9 mouse cellular contexts compared by ENCODE assay signal in genomic region chr3:31208458-31208994, GRCm38 (mm10). TPM values are rescaled to one million over a fixed set of nuclear protein-coding genes. Genes with fewer than 3 reads are reported as not detected.
DNase-seq lines count a peak whose midpoint lies in the region; ATAC-seq and TF ChIP-seq lines count a peak whose summit lies in the region.
"Had no signal": no experiment of that assay in that cellular context is flagged by ENCODE, and none has a peak within 500 bp of the region (broad histone marks: within the 10 kb centered on the region; RNA-seq: fewer than 3 reads in every experiment).

No protein-coding gene starts in this region.

- TF ChIP-seq POLR2A in limb, embryonic 14.5 days (IDR thresholded peaks at IDR 0.05; ENCODE audit: borderline replicate concordance, extremely low read depth, insufficient read depth, insufficient read length): no peak

- TF ChIP-seq CTCF in kidney, postnatal 0 days (IDR thresholded peaks at IDR 0.05; ENCODE audit: low read depth): no peak

- ATAC-seq in forebrain, embryonic 13.5 days: no peak
- ATAC-seq in forebrain, embryonic 12.5 days (ENCODE audit: low FRiP score): no peak
- no peak for ATAC-seq in kidney, postnatal 0 days (replicated peaks; ENCODE audit: low FRiP score, low read depth)
- no peak for ATAC-seq in limb, embryonic 14.5 days (ENCODE audit: low FRiP score, low read depth)

- peak overlapping the region; percentile 46; the same call in 1 of the 2 replicates for H3K4me2 ChIP-seq in forebrain, embryonic 13.5 days
- no peak overlapping the region for H3K4me2 ChIP-seq in forebrain, embryonic 12.5 days
- peak overlapping the region; percentile 34; the same call in 1 of the 2 replicates for H3K4me2 ChIP-seq in kidney, postnatal 0 days (ENCODE audit: low read length)
- H3K4me2 ChIP-seq in limb, embryonic 14.5 days (replicated peaks; ENCODE audit: low read depth, low read length, severe bottlenecking): peak overlapping the region; percentile 42

- no peak overlapping the region for H3K4me3 ChIP-seq in forebrain, embryonic 13.5 days
- no peak overlapping the region for H3K4me3 ChIP-seq in forebrain, embryonic 12.5 days (replicated peaks)
- H3K4me3 ChIP-seq in kidney, postnatal 0 days (replicated peaks; ENCODE audit: low read depth, low read length): no peak overlapping the region
- no peak overlapping the region; the same call in 1 of the 2 replicates for H3K4me3 ChIP-seq in limb, embryonic 14.5 days (replicated peaks; ENCODE audit: low read length)

- H3K27me3 ChIP-seq in forebrain, embryonic 13.5 days: no peaks in the 10 kb centered on the region
- H3K27me3 ChIP-seq in forebrain, embryonic 12.5 days: no peaks in the 10 kb centered on the region
- no peaks in the 10 kb centered on the region for H3K27me3 ChIP-seq in kidney, postnatal 0 days (ENCODE audit: insufficient read depth, low read length)
- H3K27me3 ChIP-seq in limb, embryonic 14.5 days (ENCODE audit: control insufficient read depth, insufficient read depth, low read length): no peaks in the 10 kb centered on the region

- DNase-seq in kidney, postnatal 0 days (ENCODE audit: low spot score): no peak
- DNase-seq in kidney, adult 9 months: no peak
- peak; percentile 61 for DNase-seq in embryo, embryonic 11 days
- no peak for DNase-seq in limb, embryonic 14.5 days (ENCODE audit: low spot score)
- DNase-seq in thymus, postnatal 14 days: no peak
- no peak for DNase-seq in urinary bladder, postnatal 10 days (ENCODE audit: low spot score)
- DNase-seq: cerebellum, adult 18-20 months had no signal

- H3K27ac ChIP-seq in forebrain, embryonic 13.5 days: no peak overlapping the region
- no peak overlapping the region for H3K27ac ChIP-seq in forebrain, embryonic 12.5 days
- no peak overlapping the region for H3K27ac ChIP-seq in kidney, postnatal 0 days
- peak overlapping the region; percentile 19; the same call in 1 of the 2 replicates for H3K27ac ChIP-seq in limb, embryonic 14.5 days (replicated peaks; ENCODE audit: low read depth, low read length)

- peaks cover 10% of the 10 kb centered on the region; the same call in 1 of the 2 replicates for H3K4me1 ChIP-seq in forebrain, embryonic 13.5 days
- H3K4me1 ChIP-seq in forebrain, embryonic 12.5 days: peaks cover 14% of the 10 kb centered on the region
- peaks cover 21% of the 10 kb centered on the region; the same call in 1 of the 2 replicates for H3K4me1 ChIP-seq in kidney, postnatal 0 days (replicated peaks; ENCODE audit: insufficient read depth, low read length)
- H3K4me1 ChIP-seq in limb, embryonic 14.5 days (ENCODE audit: control insufficient read depth, insufficient read depth, low read length): peaks cover 38% of the 10 kb centered on the region

- 28% methylated on average over 6 of the region's 6 CpGs for WGBS in forebrain, embryonic 13.5 days
- 22% methylated on average over 6 of the region's 6 CpGs for WGBS in forebrain, embryonic 12.5 days
- 13% methylated on average over 6 of the region's 6 CpGs for WGBS in kidney, postnatal 0 days
- 9% methylated on average over 6 of the region's 6 CpGs for WGBS in limb, embryonic 14.5 days

- no peaks in the 10 kb centered on the region for H3K9me3 ChIP-seq in forebrain, embryonic 13.5 days (replicated peaks)
- H3K9me3 ChIP-seq in forebrain, embryonic 12.5 days: no peaks in the 10 kb centered on the region
- no peaks in the 10 kb centered on the region for H3K9me3 ChIP-seq in kidney, postnatal 0 days (replicated peaks; ENCODE audit: low read length)
- no peaks in the 10 kb centered on the region for H3K9me3 ChIP-seq in limb, embryonic 14.5 days (ENCODE audit: control insufficient read depth, low read length)

- no peaks in the 10 kb centered on the region for H3K36me3 ChIP-seq in forebrain, embryonic 13.5 days (ENCODE audit: poor library complexity, severe bottlenecking)
- no peaks in the 10 kb centered on the region for H3K36me3 ChIP-seq in forebrain, embryonic 12.5 days (replicated peaks)
- H3K36me3 ChIP-seq in kidney, postnatal 0 days (ENCODE audit: insufficient read depth, low read length): no peaks in the 10 kb centered on the region
- H3K36me3 ChIP-seq in limb, embryonic 14.5 days (ENCODE audit: control insufficient read depth, insufficient read depth, low read length): no peaks in the 10 kb centered on the region

- H3K9ac ChIP-seq in forebrain, embryonic 13.5 days: no peak overlapping the region
- H3K9ac ChIP-seq in forebrain, embryonic 12.5 days: no peak overlapping the region
- no peak overlapping the region for H3K9ac ChIP-seq in kidney, postnatal 0 days (ENCODE audit: low read depth, low read length)
- H3K9ac ChIP-seq in limb, embryonic 14.5 days (ENCODE audit: low read depth, low read length, severe bottlenecking): 0 out of 2 replicates have a peak overlapping the region, but pooled peaks have one; percentile 28

RNA-seq across cellular contexts. Expression of gene Cldn11, which starts 58.8 kb away (rescaled TPM):
- 26.6 and 35.9 TPM in 2 replicates for polyA plus RNA-seq in forebrain, embryonic 13.5 days (2015; fragmentation: Nextera tagmentation; extraction: Ambion mirVana)
- 33.1 TPM in 2 replicates for polyA plus RNA-seq in forebrain, embryonic 12.5 days (2016; fragmentation: Nextera tagmentation; extraction: Ambion mirVana)
- polyA plus RNA-seq in kidney, postnatal 0 days (2015; fragmentation: Nextera tagmentation; extraction: Ambion mirVana): 61.6 and 67.6 TPM in 2 replicates
- polyA plus RNA-seq in limb, embryonic 14.5 days (2012; rRNA removed): 9.2 and 14.0 TPM in 2 replicates
- 10.7 and 13.8 TPM in 2 replicates for polyA plus RNA-seq in limb, embryonic 14.5 days (2014; fragmentation: Nextera tagmentation; extraction: Ambion mirVana)
